Mouse (Mus musculus): ENCODE results near the gene Faah. TPM values are rescaled to one million over a fixed set of nuclear protein-coding genes. Genes with fewer than 3 reads are reported as not detected.

The Faah gene
- polyA plus RNA-seq, 1 experiment from 2014 or later = 1.2 TPM

- Histone ChIP-seq H3K9ac (ENCODE audit: low read length) (no peak overlapping the region), H3K27me3 (ENCODE audit: control insufficient read depth, insufficient read depth, low read length) (peaks cover 92% of the 10 kb centered on the region), H3K36me3 (ENCODE audit: control insufficient read depth, insufficient read depth, low read length) (no peaks in the 10 kb centered on the region), H3K4me2 (ENCODE audit: low read depth, low read length, severe bottlenecking) (no peak overlapping the region), H3K4me1 (replicated peaks; ENCODE audit: control insufficient read depth, insufficient read depth, low read length) (peaks cover 5% of the 10 kb centered on the region; the same call in 1 of the 2 replicates), H3K4me3 (ENCODE audit: low read depth, low read length) (no peak overlapping the region), H3K27ac (ENCODE audit: low read depth, low read length) (no peak overlapping the region), H3K9me3 (ENCODE audit: control insufficient read depth, low read length) (no peaks in the 10 kb centered on the region)
- DNase-seq (ENCODE audit: low spot score) = peak; percentile 82
- no peak for ATAC-seq (replicated peaks; ENCODE audit: low FRiP score)
- WGBS = 15% methylated on average over 6 of the region's 6 CpGs
Observed at GRCm38 (mm10) chr4:115952758-115953157, 65.0 kb downstream of the Faah start.

- DNase-seq (ENCODE audit: low spot score) = no peak
- H3K27ac ChIP-seq (ENCODE audit: low read depth, low read length) = no peak overlapping the region
Observed at GRCm38 (mm10) chr4:115943669-115944314, 73.9 kb downstream of the Faah start.

GRCm38 (mm10) chr4:115941242-115941820 lies 76.4 kb downstream of the Faah start:
- no peak overlapping the region for H3K27ac ChIP-seq (ENCODE audit: low read depth, low read length)
- no peak for DNase-seq (ENCODE audit: low spot score)

More at GRCm38 (mm10) chr4:115943669-115944314, 73.9 kb downstream of the Faah start:
- Histone ChIP-seq H3K9ac (ENCODE audit: low read length) (no peak overlapping the region), H3K27me3 (ENCODE audit: control insufficient read depth, insufficient read depth, low read length) (peaks cover 88% of the 10 kb centered on the region), H3K36me3 (ENCODE audit: control insufficient read depth, insufficient read depth, low read length) (no peaks in the 10 kb centered on the region), H3K9me3 (ENCODE audit: control insufficient read depth, low read length) (no peaks in the 10 kb centered on the region), H3K4me2 (ENCODE audit: low read depth, low read length, severe bottlenecking) (peak overlapping the region; percentile 43; the same call in 1 of the 2 replicates), H3K4me3 (ENCODE audit: low read depth, low read length) (peak overlapping the region; percentile 8), H3K4me1 (replicated peaks; ENCODE audit: control insufficient read depth, insufficient read depth, low read length) (no peaks in the 10 kb centered on the region; the same call in 1 of the 2 replicates)
- under 1% methylated on average over 41 of the region's 41 CpGs for WGBS
- ATAC-seq (replicated peaks; ENCODE audit: low FRiP score) = peak; percentile 31; the same call in 1 of the 2 replicates

GRCm38 (mm10) chr4:115940681-115941080 lies 77.0 kb downstream of the Faah start:
- Histone ChIP-seq H3K36me3 (ENCODE audit: control insufficient read depth, insufficient read depth, low read length) (no peaks in the 10 kb centered on the region), H3K27ac (ENCODE audit: low read depth, low read length) (no peak overlapping the region), H3K9ac (ENCODE audit: low read length) (no peak overlapping the region), H3K4me2 (ENCODE audit: low read depth, low read length, severe bottlenecking) (no peak overlapping the region), H3K4me3 (ENCODE audit: low read depth, low read length) (no peak overlapping the region), H3K4me1 (replicated peaks; ENCODE audit: control insufficient read depth, insufficient read depth, low read length) (peaks cover 6% of the 10 kb centered on the region), H3K27me3 (ENCODE audit: control insufficient read depth, insufficient read depth, low read length) (peaks cover 95% of the 10 kb centered on the region), H3K9me3 (ENCODE audit: control insufficient read depth, low read length) (no peaks in the 10 kb centered on the region)
- DNase-seq (ENCODE audit: low spot score) (no peak), ATAC-seq (replicated peaks; ENCODE audit: low FRiP score) (no peak)
- WGBS = 6% methylated on average over 3 of the region's 3 CpGs

More at GRCm38 (mm10) chr4:115941242-115941820, 76.4 kb downstream of the Faah start:
- Histone ChIP-seq H3K27me3 (ENCODE audit: control insufficient read depth, insufficient read depth, low read length) (peaks cover 95% of the 10 kb centered on the region), H3K36me3 (ENCODE audit: control insufficient read depth, insufficient read depth, low read length) (no peaks in the 10 kb centered on the region), H3K4me3 (ENCODE audit: low read depth, low read length) (no peak overlapping the region), H3K9ac (ENCODE audit: low read length) (no peak overlapping the region), H3K4me1 (replicated peaks; ENCODE audit: control insufficient read depth, insufficient read depth, low read length) (peaks cover 2% of the 10 kb centered on the region; the same call in 1 of the 2 replicates), H3K4me2 (ENCODE audit: low read depth, low read length, severe bottlenecking) (no peak overlapping the region), H3K9me3 (ENCODE audit: control insufficient read depth, low read length) (no peaks in the 10 kb centered on the region)
- no peak; the same call in 1 of the 2 replicates for ATAC-seq (replicated peaks; ENCODE audit: low FRiP score)
- 0% methylated on average over 9 of the region's 9 CpGs for WGBS

GRCm38 (mm10) chr4:115939295-115940102 lies 78.2 kb downstream of the Faah start, which contains the start of gene Dmbx1:
TSS of gene Dmbx1 (minus strand) at chr4:115939926.
- peak; percentile 66 for ATAC-seq (replicated peaks; ENCODE audit: low FRiP score)
- peaks cover 10% of the 10 kb centered on the region for H3K4me1 ChIP-seq (replicated peaks; ENCODE audit: control insufficient read depth, insufficient read depth, low read length)

GRCm38 (mm10) chr4:115938276-115939160 lies 79.2 kb downstream of the Faah start:
- Histone ChIP-seq H3K4me1 (replicated peaks; ENCODE audit: control insufficient read depth, insufficient read depth, low read length) (peaks cover 10% of the 10 kb centered on the region), H3K9ac (ENCODE audit: low read length) (no peak overlapping the region), H3K27ac (ENCODE audit: low read depth, low read length) (no peak overlapping the region), H3K4me3 (ENCODE audit: low read depth, low read length) (peak overlapping the region; percentile 28; the same call in 1 of the 2 replicates), H3K4me2 (ENCODE audit: low read depth, low read length, severe bottlenecking) (peak overlapping the region; percentile 61; the same call in 1 of the 2 replicates), H3K27me3 (ENCODE audit: control insufficient read depth, insufficient read depth, low read length) (peaks cover 95% of the 10 kb centered on the region), H3K9me3 (ENCODE audit: control insufficient read depth, low read length) (no peaks in the 10 kb centered on the region), H3K36me3 (ENCODE audit: control insufficient read depth, insufficient read depth, low read length) (no peaks in the 10 kb centered on the region)
- WGBS = under 1% methylated on average over 37 of the region's 37 CpGs
- DNase-seq (ENCODE audit: low spot score) (peak; percentile 71), ATAC-seq (replicated peaks; ENCODE audit: low FRiP score) (no peak)

More at GRCm38 (mm10) chr4:115939295-115940102, 78.2 kb downstream of the Faah start, which contains the start of gene Dmbx1:
- peak within 1 kb of the TSS; percentile 28 for H3K4me3 ChIP-seq (ENCODE audit: low read depth, low read length)
- no peaks in the 10 kb centered on the region for H3K9me3 ChIP-seq (ENCODE audit: control insufficient read depth, low read length)
- under 1% methylated on average over 70 of the region's 71 CpGs for WGBS
- DNase-seq (ENCODE audit: low spot score) = peak; percentile 85
- H3K36me3 ChIP-seq (ENCODE audit: control insufficient read depth, insufficient read depth, low read length) = no peaks in the 10 kb centered on the region
- peaks cover 95% of the 10 kb centered on the region for H3K27me3 ChIP-seq (ENCODE audit: control insufficient read depth, insufficient read depth, low read length)
- no peak within 1 kb of the TSS for H3K9ac ChIP-seq (ENCODE audit: low read length)
- H3K4me2 ChIP-seq (ENCODE audit: low read depth, low read length, severe bottlenecking) = peak within 1 kb of the TSS; percentile 61
- H3K27ac ChIP-seq (ENCODE audit: low read depth, low read length) = no peak within 1 kb of the TSS

GRCm38 (mm10) chr4:115937061-115937976 lies 80.4 kb downstream of the Faah start:
- Histone ChIP-seq H3K9ac (ENCODE audit: low read length) (no peak overlapping the region), H3K27ac (ENCODE audit: low read depth, low read length) (no peak overlapping the region), H3K4me3 (ENCODE audit: low read depth, low read length) (no peak overlapping the region), H3K9me3 (ENCODE audit: control insufficient read depth, low read length) (no peaks in the 10 kb centered on the region), H3K27me3 (ENCODE audit: control insufficient read depth, insufficient read depth, low read length) (peaks cover 95% of the 10 kb centered on the region), H3K4me1 (replicated peaks; ENCODE audit: control insufficient read depth, insufficient read depth, low read length) (peaks cover 10% of the 10 kb centered on the region), H3K36me3 (ENCODE audit: control insufficient read depth, insufficient read depth, low read length) (no peaks in the 10 kb centered on the region), H3K4me2 (ENCODE audit: low read depth, low read length, severe bottlenecking) (no peak overlapping the region)
- 2% methylated on average over 19 of the region's 19 CpGs for WGBS
- DNase-seq (ENCODE audit: low spot score) (no peak), ATAC-seq (replicated peaks; ENCODE audit: low FRiP score) (no peak)

Measured in forebrain, embryonic 11.5 days (tissue).